Mouse (Mus musculus) heart, embryonic 15.5 days (tissue): ENCODE measurements around the gene Cd200r1. TPM values are rescaled to one million over a fixed set of nuclear protein-coding genes. Genes with fewer than 3 reads are reported as not detected.
A peak's percentile ranks its signal among the peaks of the same experiment; 100 is the strongest.
"Not testable (repeated sequence)": the region's sequence is repeated elsewhere in the genome, so short reads cannot be mapped to it uniquely, and the experiment has no call there.

Experiments
- ATAC-seq: fragments of 200-750 bp; cut with Nextera tagmentation; replicated peaks from 2 replicates; pipeline ENCODE4 v1.8.0; 2017; ENCODE audit warnings: low read depth, moderate TSS enrichment; ENCODE audit not compliant: insufficient number of reproducible peaks, insufficient read depth, low FRiP score
- H3K27ac ChIP-seq: fragments of 300-500 bp; sonication (generic); 2 replicates; pipeline ENCODE4 v1.5.1; 2015; ENCODE audit warnings: mild to moderate bottlenecking, inconsistent platforms
- H3K27me3 ChIP-seq: fragments of 300-500 bp; sonication (generic); 2 replicates; pipeline ENCODE4 v1.6.1; 2015; ENCODE audit warnings: inconsistent platforms
- H3K36me3 ChIP-seq: fragments of 300-500 bp; sonication (generic); 2 replicates; pipeline ENCODE4 v1.6.1; 2015; ENCODE audit warnings: mild to moderate bottlenecking, inconsistent platforms
- H3K4me1 ChIP-seq: fragments of 300-500 bp; sonication (generic); replicated peaks from 2 replicates; pipeline ENCODE4 v1.6.1; 2015; ENCODE audit warnings: inconsistent platforms
- H3K4me2 ChIP-seq: fragments of 300-500 bp; sonication (generic); 2 replicates; pipeline ENCODE4 v1.6.1; 2015; ENCODE audit warnings: inconsistent platforms, mild to moderate bottlenecking, moderate library complexity
- H3K4me3 ChIP-seq: fragments of 300-500 bp; sonication (generic); 2 replicates; pipeline ENCODE4 v1.5.1; 2015; ENCODE audit warnings: mild to moderate bottlenecking, inconsistent platforms
- H3K9ac ChIP-seq: fragments of 300-500 bp; sonication (generic); 2 replicates; pipeline ENCODE4 v1.6.1; 2015; ENCODE audit warnings: mild to moderate bottlenecking, inconsistent platforms
- H3K9me3 ChIP-seq: fragments of 300-500 bp; sonication (generic); replicated peaks from 2 replicates; pipeline ENCODE4 v1.6.1; 2016; ENCODE audit warnings: inconsistent platforms
- WGBS: fragments of 180-500 bp; shearing (Covaris S2); methylation state at CpG from one replicate; pipeline ENCODE4 v1.1.7; 2015; ENCODE audit warnings: mixed read lengths; 5-methylcytosine and 5-hydroxymethylcytosine counted together
- polyA plus RNA-seq: library from polyadenylated mRNA; unstranded; fragments of >200 nt; fragmentation: Nextera tagmentation; extraction: Ambion mirVana; gene quantifications from 2 replicates; pipeline ENCODE4 v1.2.1, GENCODE M21; 2015

The Cd200r1 gene
- polyA plus RNA-seq, 1 experiment from 2014 or later: 1.2 TPM

DNA sequence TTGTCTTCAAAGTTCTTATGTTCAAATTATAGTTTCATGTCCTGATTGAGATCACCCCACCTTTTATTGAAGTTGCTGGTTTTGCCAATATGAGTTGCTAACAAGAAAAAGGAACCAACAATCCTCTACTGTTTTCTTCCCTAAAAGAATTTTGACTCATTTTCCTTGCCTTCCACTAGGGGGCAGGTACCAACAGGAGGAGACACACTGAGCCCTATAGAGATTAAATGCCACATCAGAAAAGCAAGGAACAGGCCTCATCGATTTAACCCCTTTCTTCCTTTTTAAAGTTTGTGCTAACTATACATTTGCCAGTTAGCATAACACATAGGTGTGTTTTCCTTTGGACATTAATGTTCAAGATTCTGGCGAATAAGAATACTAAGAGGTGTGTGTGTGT, 2.4 kb downstream of the Cd200r1 start:
- H3K4me3 ChIP-seq: no peak overlapping the region
- WGBS: 39% methylated on average over 2 of the region's 2 CpGs
- no peak overlapping the region for H3K9ac ChIP-seq
- H3K27me3 ChIP-seq: no peaks in the 10 kb centered on the region
- no peak for ATAC-seq
- H3K9me3 ChIP-seq: no peaks in the 10 kb centered on the region
- H3K4me1 ChIP-seq: no peaks in the 10 kb centered on the region
- H3K36me3 ChIP-seq: no peaks in the 10 kb centered on the region
- H3K4me2 ChIP-seq: no peak overlapping the region
- no peak overlapping the region for H3K27ac ChIP-seq

DNA sequence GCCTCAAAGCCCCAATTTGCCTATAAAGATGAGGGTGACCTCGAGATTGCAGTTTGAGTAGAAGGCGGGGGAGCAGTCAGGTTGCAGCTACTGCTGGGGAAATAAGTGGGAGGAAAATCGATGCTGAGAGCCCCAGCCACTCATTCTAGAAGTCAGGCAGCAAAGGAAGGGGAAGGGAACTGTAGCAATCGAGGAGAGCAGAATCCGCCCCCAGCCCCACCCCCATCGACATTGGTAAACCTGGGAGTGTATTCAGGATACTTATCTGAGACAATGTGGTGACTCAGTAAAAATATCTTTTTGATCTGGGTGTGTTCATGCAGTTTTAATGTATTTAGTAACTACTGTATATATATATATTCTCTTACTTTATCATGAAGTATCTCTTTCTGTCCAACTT, 7.0 kb downstream of the Cd200r1 start:
- WGBS: 71% methylated on average over 6 of the region's 6 CpGs
- Histone ChIP-seq H3K9me3 (no peaks in the 10 kb centered on the region), H3K36me3 (no peaks in the 10 kb centered on the region)

DNA sequence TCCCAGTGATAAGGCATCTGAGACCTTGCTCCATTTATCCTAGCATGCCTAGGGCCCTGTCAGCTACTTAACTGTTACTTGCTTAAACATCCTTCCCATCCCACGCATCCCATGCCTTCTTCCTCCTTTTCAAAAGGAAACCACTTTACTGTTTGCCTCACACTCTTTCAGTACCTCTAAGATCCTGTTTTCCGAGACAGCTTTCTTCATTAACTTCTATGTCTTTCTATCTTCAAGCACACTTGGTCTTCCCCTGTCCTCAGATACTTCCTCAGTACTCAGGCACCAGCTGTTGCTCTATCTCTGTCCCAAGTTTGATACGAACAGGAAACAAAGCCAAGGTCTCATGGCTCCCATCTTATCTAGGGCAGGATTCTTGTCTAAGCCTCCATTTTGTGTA, 8.1 kb downstream of the Cd200r1 start:
- ATAC-seq: no peak
- Histone ChIP-seq H3K9ac (no peak overlapping the region), H3K27me3 (no peaks in the 10 kb centered on the region), H3K36me3 (no peaks in the 10 kb centered on the region), H3K27ac (no peak overlapping the region), H3K4me2 (no peak overlapping the region), H3K9me3 (no peaks in the 10 kb centered on the region), H3K4me3 (no peak overlapping the region), H3K4me1 (no peaks in the 10 kb centered on the region)
- WGBS: 73% methylated on average over 3 of the region's 3 CpGs

More for the DNA sequence above, 7.0 kb downstream of the Cd200r1 start:
- Histone ChIP-seq H3K4me3 (no peak overlapping the region), H3K27ac (no peak overlapping the region), H3K9ac (no peak overlapping the region), H3K4me1 (no peaks in the 10 kb centered on the region), H3K27me3 (no peaks in the 10 kb centered on the region), H3K4me2 (no peak overlapping the region)
- ATAC-seq: no peak

DNA sequence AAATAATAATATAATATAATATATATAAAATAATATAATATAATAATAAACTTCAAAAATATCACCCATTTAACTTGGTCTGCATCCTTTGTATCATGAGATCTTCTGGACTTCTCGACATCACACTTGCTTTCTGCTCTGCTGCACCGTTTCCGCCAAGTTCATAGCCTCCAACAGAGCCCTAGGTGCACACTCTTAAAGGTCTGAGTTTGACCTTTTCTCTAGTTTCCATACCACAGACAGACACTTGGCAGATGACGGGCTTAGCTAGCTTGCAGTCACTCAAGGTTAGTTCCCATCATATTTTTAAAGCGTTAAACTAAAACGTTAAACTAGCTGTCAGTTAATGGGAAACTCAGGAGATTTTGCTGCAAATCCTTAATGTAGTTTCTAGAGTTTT, 8.7 kb downstream of the Cd200r1 start:
- no peak overlapping the region for H3K9ac ChIP-seq
- 82% methylated on average over 6 of the region's 6 CpGs for WGBS
- no peaks in the 10 kb centered on the region for H3K27me3 ChIP-seq
- ATAC-seq: no peak
- H3K27ac ChIP-seq: no peak overlapping the region
- H3K4me2 ChIP-seq: no peak overlapping the region
- no peaks in the 10 kb centered on the region for H3K9me3 ChIP-seq
- H3K36me3 ChIP-seq: no peaks in the 10 kb centered on the region
- no peaks in the 10 kb centered on the region for H3K4me1 ChIP-seq
- no peak overlapping the region for H3K4me3 ChIP-seq

DNA sequence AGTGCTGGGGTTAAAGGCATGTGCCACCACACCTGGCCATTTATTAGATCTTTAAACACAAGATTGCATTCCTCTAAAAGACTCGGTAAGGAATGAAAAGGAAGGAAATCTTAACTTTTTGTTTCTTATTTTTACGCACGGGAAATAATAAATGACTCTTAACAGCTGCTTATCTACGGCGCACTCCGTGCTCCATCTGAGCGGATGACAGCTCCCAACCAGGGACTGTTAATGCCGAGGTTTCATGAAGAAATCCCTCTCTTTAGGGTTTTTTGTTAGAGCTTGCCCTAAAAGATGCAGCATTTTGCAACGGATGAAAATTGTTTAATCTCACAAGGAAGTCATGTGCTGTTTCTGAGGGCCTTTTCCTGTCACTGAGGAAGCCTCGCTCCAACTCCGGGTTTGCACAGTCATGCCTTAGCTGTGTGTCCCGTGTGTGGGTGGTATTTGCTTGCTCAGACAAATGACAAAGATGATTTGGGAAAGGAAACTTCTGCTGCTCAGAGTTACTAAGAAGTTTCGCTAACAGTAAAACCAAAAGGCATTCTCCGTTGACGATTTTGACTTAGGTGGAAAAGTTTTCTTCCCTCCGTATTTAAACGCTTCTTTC, 13.1 kb downstream of the Cd200r1 start:
- no peaks in the 10 kb centered on the region for H3K9me3 ChIP-seq
- no peaks in the 10 kb centered on the region for H3K27me3 ChIP-seq
- 52% methylated on average over 17 of the region's 17 CpGs for WGBS
- no peaks in the 10 kb centered on the region for H3K4me1 ChIP-seq
- 0 out of 2 replicates have a peak overlapping the region, but pooled peaks have one; percentile 0 for H3K4me3 ChIP-seq
- peak overlapping the region; percentile 48 for H3K4me2 ChIP-seq
- H3K9ac ChIP-seq: no peak overlapping the region
- no peak for ATAC-seq
- H3K36me3 ChIP-seq: no peaks in the 10 kb centered on the region
- H3K27ac ChIP-seq: no peak overlapping the region

DNA sequence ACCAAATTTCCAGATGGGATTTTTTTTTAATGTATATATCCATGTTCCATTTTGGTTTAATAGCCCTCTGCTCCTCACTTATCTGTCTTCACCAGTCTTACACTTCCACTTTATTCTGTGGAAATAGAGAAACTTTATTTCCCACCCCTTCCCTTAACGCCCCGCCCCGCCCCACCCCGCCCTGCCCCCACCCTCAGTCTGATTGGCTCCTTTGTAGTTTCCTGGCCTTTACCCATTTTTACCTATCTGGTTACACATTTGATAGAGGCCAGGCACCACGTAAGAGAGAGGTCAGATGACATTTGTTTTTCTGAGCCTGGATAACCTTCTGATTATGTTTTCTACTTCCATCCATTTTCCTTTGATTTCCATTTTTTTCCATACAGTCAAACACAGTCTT, 14.0 kb downstream of the Cd200r1 start:
- no peak overlapping the region for H3K4me3 ChIP-seq
- 88% methylated on average over 5 of the region's 5 CpGs for WGBS
- H3K4me2 ChIP-seq: no peak overlapping the region
- no peaks in the 10 kb centered on the region for H3K36me3 ChIP-seq
- no peaks in the 10 kb centered on the region for H3K27me3 ChIP-seq
- H3K9ac ChIP-seq: no peak overlapping the region
- no peak for ATAC-seq
- no peaks in the 10 kb centered on the region for H3K4me1 ChIP-seq
- H3K27ac ChIP-seq: no peak overlapping the region
- no peaks in the 10 kb centered on the region for H3K9me3 ChIP-seq

DNA sequence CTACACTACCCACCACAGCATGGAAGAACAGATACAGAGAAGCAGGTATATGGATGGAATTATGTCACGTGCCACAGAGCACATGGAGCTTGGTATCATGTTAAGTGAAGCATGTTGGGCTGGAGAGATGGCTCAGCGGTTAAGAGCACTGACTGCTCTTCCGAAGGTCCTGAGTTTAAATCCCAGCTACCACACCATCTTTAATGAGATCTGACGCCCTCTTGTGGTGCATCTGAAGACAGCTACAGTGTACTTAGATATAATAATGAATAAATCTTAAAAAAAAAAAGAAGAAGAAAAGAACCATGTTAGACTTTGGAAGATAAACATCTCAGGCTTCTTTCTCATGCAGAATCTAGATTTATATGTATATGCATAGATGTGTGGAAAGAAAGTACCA, 15.2 kb downstream of the Cd200r1 start:
- WGBS: 71% methylated on average over 4 of the region's 4 CpGs
- no peak for ATAC-seq

DNA sequence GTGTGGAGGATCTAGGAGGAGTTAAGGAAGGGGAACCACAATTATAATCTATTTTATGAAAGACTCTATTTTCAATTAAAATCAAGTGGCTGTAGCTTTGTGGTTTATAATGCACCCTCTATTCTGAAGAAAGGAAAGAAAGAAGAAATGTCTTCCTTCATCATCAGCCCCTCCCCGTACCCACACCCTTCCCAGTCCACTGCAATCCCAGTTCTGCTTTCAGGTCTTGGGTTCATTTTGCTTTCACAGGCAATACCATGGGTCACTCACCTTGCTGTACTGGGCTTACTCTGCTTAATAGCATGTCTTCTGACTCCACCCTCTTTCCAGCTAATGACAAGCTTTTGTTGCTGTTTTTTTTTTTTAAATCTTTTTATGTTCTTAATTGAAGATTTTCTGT, 21.4 kb downstream of the Cd200r1 start:
- no peaks in the 10 kb centered on the region for H3K4me1 ChIP-seq
- no peaks in the 10 kb centered on the region for H3K9me3 ChIP-seq
- 78% methylated on average over 1 of the region's 1 CpGs for WGBS
- no peak overlapping the region for H3K9ac ChIP-seq
- no peaks in the 10 kb centered on the region for H3K27me3 ChIP-seq
- H3K4me3 ChIP-seq: no peak overlapping the region
- H3K4me2 ChIP-seq: no peak overlapping the region
- no peak overlapping the region for H3K27ac ChIP-seq
- no peaks in the 10 kb centered on the region for H3K36me3 ChIP-seq
- no peak for ATAC-seq

More for the DNA sequence above, 15.2 kb downstream of the Cd200r1 start:
- no peaks in the 10 kb centered on the region for H3K27me3 ChIP-seq
- no peak overlapping the region for H3K4me3 ChIP-seq
- no peaks in the 10 kb centered on the region for H3K4me1 ChIP-seq
- no peak overlapping the region for H3K27ac ChIP-seq
- no peak overlapping the region for H3K9ac ChIP-seq
- H3K9me3 ChIP-seq: no peaks in the 10 kb centered on the region
- H3K36me3 ChIP-seq: no peaks in the 10 kb centered on the region
- no peak overlapping the region for H3K4me2 ChIP-seq

DNA sequence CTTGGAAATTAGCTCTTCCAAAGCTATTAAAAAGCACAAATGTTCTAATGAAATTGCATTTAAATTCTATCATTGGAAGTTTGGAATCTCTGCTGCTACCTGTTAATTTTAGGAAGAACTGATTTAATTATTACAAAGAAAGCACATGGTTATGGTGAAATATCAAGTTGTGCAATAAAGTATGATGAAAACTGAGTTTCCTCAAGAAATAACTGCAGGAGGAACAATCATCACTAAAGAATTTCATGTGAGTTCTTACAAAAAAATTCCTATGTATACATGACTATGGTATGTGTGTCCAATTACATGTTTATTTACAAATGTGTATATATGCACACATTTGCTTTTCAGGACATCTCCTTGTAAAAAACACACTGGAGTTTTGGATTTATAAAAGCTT, 28.9 kb downstream of the Cd200r1 start:
- H3K4me3 ChIP-seq: no peak overlapping the region
- no peaks in the 10 kb centered on the region for H3K4me1 ChIP-seq
- no peaks in the 10 kb centered on the region for H3K9me3 ChIP-seq
- no peak overlapping the region for H3K27ac ChIP-seq
- no peaks in the 10 kb centered on the region for H3K27me3 ChIP-seq
- no peak overlapping the region for H3K9ac ChIP-seq
- no peaks in the 10 kb centered on the region for H3K36me3 ChIP-seq
- H3K4me2 ChIP-seq: no peak overlapping the region
- no peak for ATAC-seq

DNA sequence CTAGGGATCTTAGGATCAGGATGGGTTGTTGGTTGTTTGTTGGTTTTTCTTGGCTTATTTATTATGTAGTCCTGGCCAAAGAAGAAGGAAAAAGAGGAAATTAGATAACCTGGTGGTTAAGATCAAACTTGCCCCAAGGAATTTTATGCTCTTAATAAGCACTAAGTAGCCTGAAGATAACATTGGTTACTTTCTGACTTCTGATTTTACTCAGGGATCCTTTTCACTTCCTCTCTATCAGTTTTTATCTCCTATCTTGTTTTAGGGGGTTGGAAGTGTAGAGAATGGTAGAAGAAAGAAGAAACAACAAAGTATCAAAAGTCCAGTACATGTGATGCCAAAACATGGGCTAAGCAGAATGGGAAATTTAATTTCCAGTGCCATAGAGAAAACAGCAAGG, 40.4 kb downstream of the Cd200r1 start:
- ATAC-seq: no peak
- no peak overlapping the region for H3K4me3 ChIP-seq
- no peaks in the 10 kb centered on the region for H3K27me3 ChIP-seq
- H3K9ac ChIP-seq: no peak overlapping the region
- no peaks in the 10 kb centered on the region for H3K9me3 ChIP-seq
- H3K4me1 ChIP-seq: no peaks in the 10 kb centered on the region
- H3K36me3 ChIP-seq: no peaks in the 10 kb centered on the region
- H3K27ac ChIP-seq: no peak overlapping the region
- H3K4me2 ChIP-seq: no peak overlapping the region

DNA sequence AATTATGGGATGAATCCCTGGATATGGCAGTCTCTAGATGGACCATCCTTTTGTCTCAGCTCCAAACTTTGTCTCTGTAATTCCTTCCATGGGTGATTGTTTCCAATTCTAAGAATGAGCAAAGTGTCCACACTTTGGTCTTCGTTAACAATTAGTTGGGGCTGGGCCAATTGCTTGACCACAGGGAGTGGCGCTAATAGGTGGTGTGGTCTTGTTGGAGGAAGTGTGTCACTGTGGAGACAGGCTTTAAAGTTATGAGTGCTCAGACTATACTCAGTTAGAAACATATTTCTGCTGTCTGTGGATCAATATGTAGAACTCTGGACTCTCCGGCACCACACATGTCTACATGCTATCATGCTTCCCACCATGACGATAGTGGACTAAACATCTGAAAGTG, 44.7 kb downstream of the Cd200r1 start:
- not testable (repeated sequence) for H3K27ac ChIP-seq, ATAC-seq, H3K27me3 ChIP-seq, H3K9me3 ChIP-seq, H3K4me3 ChIP-seq, H3K9ac ChIP-seq, H3K4me1 ChIP-seq, H3K36me3 ChIP-seq, H3K4me2 ChIP-seq
- WGBS: 91% methylated on average over 4 of the region's 4 CpGs

DNA sequence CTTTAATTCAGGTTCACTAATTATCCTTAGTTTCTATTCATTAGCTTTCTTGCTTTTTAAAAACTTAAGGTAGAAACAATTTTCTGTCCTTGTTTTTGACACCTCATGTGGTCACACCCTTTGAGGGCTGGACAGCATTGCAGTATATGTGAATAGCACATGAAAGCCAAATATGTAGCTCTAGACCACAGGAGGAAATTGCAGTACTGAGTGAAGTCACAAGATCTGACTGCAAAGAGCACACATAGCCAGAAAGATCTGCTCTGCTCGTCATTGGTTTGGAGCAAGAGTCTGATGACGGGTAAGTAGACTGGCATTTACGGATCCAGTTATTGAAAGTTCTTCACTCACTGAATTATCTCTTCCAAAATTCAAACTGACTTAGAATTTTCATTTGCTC, 46.0 kb downstream of the Cd200r1 start, which contains the start of gene Cd200r4:
Gene Cd200r4, plus strand, starts transcription at position 190 of the 400 bp plus-strand sequence.
- no peaks in the 10 kb centered on the region for H3K9me3 ChIP-seq
- WGBS: 85% methylated on average over 3 of the region's 3 CpGs
- H3K27ac ChIP-seq: no peak within 1 kb of the TSS
- no peaks in the 10 kb centered on the region for H3K4me1 ChIP-seq
- no peaks in the 10 kb centered on the region for H3K27me3 ChIP-seq
- H3K4me2 ChIP-seq: no peak within 1 kb of the TSS
- no peak within 1 kb of the TSS for H3K4me3 ChIP-seq
- H3K9ac ChIP-seq: no peak within 1 kb of the TSS
- ATAC-seq: no peak
- H3K36me3 ChIP-seq: no peaks in the 10 kb centered on the region
